Mouse (Mus musculus) cerebellum, adult 2 months (tissue): Measurements from ENCODE around the gene Nln.

Experiments used
- CTCF ChIP-seq: fragments of 200-500 bp; IDR thresholded peaks from 2 replicates; pipeline ENCODE4 v1.5.1; 2011; ENCODE audit warnings: low read depth, mild to moderate bottlenecking, control low read depth, low read length, moderate library complexity, borderline replicate concordance; ENCODE audit not compliant: insufficient read depth
- POLR2A ChIP-seq: fragments of 200-500 bp; IDR thresholded peaks from 2 replicates; pipeline ENCODE4 v1.6.1; 2011; ENCODE audit warnings: low read length, control low read depth, borderline replicate concordance; ENCODE audit not compliant: insufficient read depth

DNA sequence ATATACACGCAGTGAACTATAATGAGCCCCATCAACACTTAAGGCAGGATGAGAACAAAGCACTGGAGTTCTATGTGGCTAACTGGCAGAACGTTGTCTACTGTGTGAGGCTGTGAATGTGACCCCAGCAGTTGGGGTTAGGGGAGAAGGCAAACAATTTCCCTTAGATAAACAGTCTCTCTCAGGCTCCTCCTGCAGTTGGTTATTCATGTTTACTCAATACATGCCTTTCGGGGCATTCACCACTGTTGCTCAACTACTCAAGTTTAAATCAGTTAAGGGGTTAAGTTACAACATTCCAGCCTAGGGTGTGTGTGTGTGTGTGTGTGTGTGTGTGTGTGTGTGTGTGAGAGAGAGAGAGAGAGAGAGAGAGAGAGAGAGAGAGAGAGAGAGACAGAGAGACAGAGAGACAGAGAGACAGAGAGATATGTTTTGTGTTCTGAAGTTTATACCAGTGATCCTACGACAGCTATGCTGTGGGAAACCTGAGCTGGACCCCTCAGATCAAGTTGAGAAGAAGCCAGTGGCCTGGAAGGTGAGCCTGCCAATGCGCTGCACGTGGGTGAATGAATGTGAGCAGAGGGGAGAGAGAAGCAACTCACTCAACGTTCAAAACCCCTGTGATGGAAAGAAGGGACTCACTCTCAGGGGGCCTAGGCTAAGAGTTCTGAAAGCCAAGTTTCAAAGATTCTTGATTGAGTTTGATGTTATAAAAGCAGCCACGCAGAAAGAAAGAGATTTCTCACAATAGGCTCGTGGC is 71.7 kb downstream of the Nln start:
- no peak for TF ChIP-seq CTCF
- TF ChIP-seq POLR2A: no peak
